Mouse (Mus musculus): Measurements from ENCODE around the gene Gm5089. TPM values are rescaled to one million over a fixed set of nuclear protein-coding genes. Genes with fewer than 3 reads are reported as not detected.

The Gm5089 gene
- polyA plus RNA-seq, 1 experiment from 2014 or later: not detected

GRCm38 (mm10) chr14:122485635-122486181, 34.8 kb upstream of the Gm5089 start:
- H3K9me3 ChIP-seq (replicated peaks; ENCODE audit: control insufficient read depth, low read length): no peaks in the 10 kb centered on the region

DNA sequence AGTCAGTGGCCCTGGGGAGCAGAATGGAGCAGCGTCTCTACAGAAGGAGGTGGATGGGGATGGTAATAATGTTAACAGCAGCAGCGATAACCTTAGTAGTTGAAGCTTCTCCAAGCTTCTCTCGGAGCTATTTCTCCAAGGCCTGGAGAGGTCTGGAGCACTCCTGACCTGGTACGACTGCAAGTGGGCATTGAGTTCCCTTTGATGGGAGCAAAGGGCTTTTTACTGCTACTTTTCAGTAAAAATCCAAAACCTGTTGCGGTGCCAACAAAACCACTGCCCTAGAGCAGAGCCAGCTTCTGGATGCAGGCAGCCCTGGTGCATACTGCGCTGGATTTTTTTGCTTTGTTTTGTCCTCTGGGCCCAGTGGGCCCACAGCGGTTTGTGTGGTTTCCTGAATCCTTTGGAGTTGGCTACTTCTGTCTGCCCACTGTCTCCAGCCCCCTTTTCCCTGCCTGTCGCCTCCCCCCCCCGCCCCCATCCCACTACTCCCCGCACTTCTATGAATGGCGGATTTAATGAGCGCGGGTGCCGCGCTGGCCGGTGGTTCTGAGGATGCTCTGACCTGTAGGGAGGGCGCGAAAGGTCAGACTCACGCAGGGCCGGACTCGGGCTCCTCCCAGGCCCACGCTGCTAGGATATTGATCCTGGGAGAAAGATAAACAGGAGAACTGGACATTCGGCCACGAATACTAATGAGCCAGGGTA, 34.1 kb upstream of the Gm5089 start:
- H3K4me1 ChIP-seq (ENCODE audit: control insufficient read depth, low read depth, low read length): no peaks in the 10 kb centered on the region
- H3K4me3 ChIP-seq (ENCODE audit: low read depth, low read length): no peak overlapping the region
- WGBS (ENCODE audit: insufficient replicate concordance): 2% methylated on average over 24 of the region's 24 CpGs
- no peak overlapping the region for H3K27ac ChIP-seq (ENCODE audit: low read length)
- peaks cover 80% of the 10 kb centered on the region for H3K27me3 ChIP-seq (ENCODE audit: control insufficient read depth, insufficient read depth, low read depth, low read length)
- no peak overlapping the region for H3K4me2 ChIP-seq (ENCODE audit: low read depth, low read length)
- no peak for ATAC-seq (ENCODE audit: low read depth)
- no peaks in the 10 kb centered on the region for H3K9me3 ChIP-seq (replicated peaks; ENCODE audit: control insufficient read depth, low read length)
- no peaks in the 10 kb centered on the region for H3K36me3 ChIP-seq (ENCODE audit: control insufficient read depth, insufficient read depth)
- H3K9ac ChIP-seq (ENCODE audit: low read depth, low read length): no peak overlapping the region

More at GRCm38 (mm10) chr14:122485635-122486181, 34.8 kb upstream of the Gm5089 start:
- 2% methylated on average over 12 of the region's 12 CpGs for WGBS (ENCODE audit: insufficient replicate concordance)
- Histone ChIP-seq H3K36me3 (ENCODE audit: control insufficient read depth, insufficient read depth) (no peaks in the 10 kb centered on the region), H3K4me2 (ENCODE audit: low read depth, low read length) (no peak overlapping the region), H3K27me3 (ENCODE audit: control insufficient read depth, insufficient read depth, low read depth, low read length) (peaks cover 81% of the 10 kb centered on the region), H3K4me1 (ENCODE audit: control insufficient read depth, low read depth, low read length) (peaks cover 2% of the 10 kb centered on the region), H3K9ac (ENCODE audit: low read depth, low read length) (no peak overlapping the region), H3K4me3 (ENCODE audit: low read depth, low read length) (no peak overlapping the region), H3K27ac (ENCODE audit: low read length) (no peak overlapping the region)
- ATAC-seq (ENCODE audit: low read depth): no peak

- Histone ChIP-seq H3K27me3 (ENCODE audit: control insufficient read depth, insufficient read depth, low read depth, low read length) (peaks cover 80% of the 10 kb centered on the region), H3K4me3 (ENCODE audit: low read depth, low read length) (no peak overlapping the region), H3K9ac (ENCODE audit: low read depth, low read length) (no peak overlapping the region), H3K36me3 (ENCODE audit: control insufficient read depth, insufficient read depth) (no peaks in the 10 kb centered on the region), H3K27ac (ENCODE audit: low read length) (no peak overlapping the region), H3K4me1 (ENCODE audit: control insufficient read depth, low read depth, low read length) (no peaks in the 10 kb centered on the region), H3K4me2 (ENCODE audit: low read depth, low read length) (no peak overlapping the region), H3K9me3 (replicated peaks; ENCODE audit: control insufficient read depth, low read length) (no peaks in the 10 kb centered on the region)
- WGBS (ENCODE audit: insufficient replicate concordance): 12% methylated on average over 4 of the region's 4 CpGs
- ATAC-seq (ENCODE audit: low read depth): no peak
Observed at GRCm38 (mm10) chr14:122484458-122484843, 33.5 kb upstream of the Gm5089 start.

DNA sequence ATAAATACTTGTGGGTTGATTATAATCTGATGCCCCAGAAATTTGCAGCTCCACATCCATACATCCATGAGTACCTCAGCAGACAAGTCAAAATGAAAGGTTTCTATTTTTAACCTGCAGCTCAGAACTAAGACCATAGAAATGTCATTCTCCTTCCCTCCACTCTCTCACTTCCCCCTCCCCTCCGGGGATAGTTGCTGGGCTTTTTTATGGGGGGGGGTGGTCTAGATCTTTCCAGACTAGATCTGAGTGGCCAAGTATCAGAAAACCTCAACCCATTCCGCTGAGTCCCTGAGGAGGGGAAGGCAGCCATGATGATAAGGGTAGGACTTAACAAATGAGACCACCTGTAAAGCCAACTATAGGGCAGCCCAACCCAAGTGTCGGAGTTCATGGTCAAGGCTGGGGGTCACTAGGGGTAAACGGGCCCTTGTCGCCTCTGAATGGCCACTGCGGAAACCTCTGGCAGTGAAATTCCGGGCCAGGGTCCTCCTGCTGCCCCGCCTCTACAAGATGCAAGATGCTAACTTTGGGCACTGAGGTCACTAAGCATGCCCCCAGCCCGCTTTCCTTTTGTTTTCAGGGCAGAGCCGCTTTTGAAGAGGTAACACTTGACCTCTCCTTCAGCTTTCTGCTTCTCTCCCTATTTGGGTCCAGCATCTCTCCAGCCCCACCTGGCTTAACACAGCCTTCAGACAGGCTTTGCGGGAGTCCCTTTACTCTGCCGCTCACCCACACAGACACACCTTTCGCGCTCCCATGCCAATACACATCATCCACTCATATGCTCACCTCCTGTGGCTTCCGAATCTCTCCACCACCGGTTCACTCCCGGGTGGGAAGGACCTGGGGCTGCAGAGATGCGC, 32.9 kb upstream of the Gm5089 start:
- peaks cover 83% of the 10 kb centered on the region for H3K27me3 ChIP-seq (ENCODE audit: control insufficient read depth, insufficient read depth, low read depth, low read length)
- H3K4me1 ChIP-seq (ENCODE audit: control insufficient read depth, low read depth, low read length): no peaks in the 10 kb centered on the region
- no peaks in the 10 kb centered on the region for H3K36me3 ChIP-seq (ENCODE audit: control insufficient read depth, insufficient read depth)
- no peak overlapping the region for H3K4me3 ChIP-seq (ENCODE audit: low read depth, low read length)
- no peak for ATAC-seq (ENCODE audit: low read depth)
- 4% methylated on average over 18 of the region's 18 CpGs for WGBS (ENCODE audit: insufficient replicate concordance)
- H3K4me2 ChIP-seq (ENCODE audit: low read depth, low read length): no peak overlapping the region
- no peak overlapping the region for H3K9ac ChIP-seq (ENCODE audit: low read depth, low read length)
- no peaks in the 10 kb centered on the region for H3K9me3 ChIP-seq (replicated peaks; ENCODE audit: control insufficient read depth, low read length)
- no peak overlapping the region for H3K27ac ChIP-seq (ENCODE audit: low read length)

DNA sequence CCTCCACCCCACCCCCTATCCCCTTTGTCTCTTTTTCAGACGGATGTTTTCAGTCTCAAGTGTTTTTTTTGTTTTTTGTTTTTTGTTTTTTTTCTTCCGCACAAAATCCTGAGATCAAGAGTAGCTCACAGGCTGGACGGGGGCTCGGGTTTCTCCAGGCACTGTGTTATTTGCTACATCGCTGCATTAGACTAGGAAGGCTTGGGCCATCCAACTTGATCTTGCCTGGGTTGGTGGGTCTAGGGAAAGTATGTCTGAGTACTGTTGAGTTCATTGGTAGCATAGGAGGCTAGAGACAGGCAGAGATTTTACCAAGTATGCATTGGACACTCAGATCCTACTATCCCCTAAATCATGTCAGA, 32.1 kb upstream of the Gm5089 start:
- WGBS (ENCODE audit: insufficient replicate concordance): 3% methylated on average over 5 of the region's 5 CpGs
- Histone ChIP-seq H3K27me3 (ENCODE audit: control insufficient read depth, insufficient read depth, low read depth, low read length) (peaks cover 90% of the 10 kb centered on the region), H3K9me3 (replicated peaks; ENCODE audit: control insufficient read depth, low read length) (no peaks in the 10 kb centered on the region), H3K9ac (ENCODE audit: low read depth, low read length) (no peak overlapping the region), H3K36me3 (ENCODE audit: control insufficient read depth, insufficient read depth) (no peaks in the 10 kb centered on the region), H3K4me1 (ENCODE audit: control insufficient read depth, low read depth, low read length) (no peaks in the 10 kb centered on the region), H3K4me3 (ENCODE audit: low read depth, low read length) (no peak overlapping the region), H3K4me2 (ENCODE audit: low read depth, low read length) (no peak overlapping the region), H3K27ac (ENCODE audit: low read length) (no peak overlapping the region)
- ATAC-seq (ENCODE audit: low read depth): no peak

- H3K9me3 ChIP-seq (replicated peaks; ENCODE audit: control insufficient read depth, low read length): no peaks in the 10 kb centered on the region
- H3K27ac ChIP-seq (ENCODE audit: low read length): no peak overlapping the region
- no peak overlapping the region for H3K4me2 ChIP-seq (ENCODE audit: low read depth, low read length)
- H3K36me3 ChIP-seq (ENCODE audit: control insufficient read depth, insufficient read depth): no peaks in the 10 kb centered on the region
- no peaks in the 10 kb centered on the region for H3K4me1 ChIP-seq (ENCODE audit: control insufficient read depth, low read depth, low read length)
- H3K27me3 ChIP-seq (ENCODE audit: control insufficient read depth, insufficient read depth, low read depth, low read length): peaks cover 94% of the 10 kb centered on the region
- H3K9ac ChIP-seq (ENCODE audit: low read depth, low read length): no peak overlapping the region
- 2% methylated on average over 38 of the region's 38 CpGs for WGBS (ENCODE audit: insufficient replicate concordance)
- no peak for ATAC-seq (ENCODE audit: low read depth)
- no peak overlapping the region for H3K4me3 ChIP-seq (ENCODE audit: low read depth, low read length)
Observed at GRCm38 (mm10) chr14:122482081-122483023, 31.4 kb upstream of the Gm5089 start.

GRCm38 (mm10) chr14:122481181-122481580, 30.3 kb upstream of the Gm5089 start:
- no peak overlapping the region for H3K4me3 ChIP-seq (ENCODE audit: low read depth, low read length)
- WGBS (ENCODE audit: insufficient replicate concordance): 3% methylated on average over 15 of the region's 15 CpGs
- H3K27ac ChIP-seq (ENCODE audit: low read length): no peak overlapping the region
- no peak for ATAC-seq (ENCODE audit: low read depth)
- no peak overlapping the region for H3K4me2 ChIP-seq (ENCODE audit: low read depth, low read length)
- H3K36me3 ChIP-seq (ENCODE audit: control insufficient read depth, insufficient read depth): no peaks in the 10 kb centered on the region
- H3K27me3 ChIP-seq (ENCODE audit: control insufficient read depth, insufficient read depth, low read depth, low read length): peaks cover 98% of the 10 kb centered on the region
- H3K9me3 ChIP-seq (replicated peaks; ENCODE audit: control insufficient read depth, low read length): no peaks in the 10 kb centered on the region
- H3K4me1 ChIP-seq (ENCODE audit: control insufficient read depth, low read depth, low read length): no peaks in the 10 kb centered on the region
- H3K9ac ChIP-seq (ENCODE audit: low read depth, low read length): no peak overlapping the region

GRCm38 (mm10) chr14:122480355-122480754, 29.4 kb upstream of the Gm5089 start:
- peaks cover 98% of the 10 kb centered on the region for H3K27me3 ChIP-seq (ENCODE audit: control insufficient read depth, insufficient read depth, low read depth, low read length)
- H3K36me3 ChIP-seq (ENCODE audit: control insufficient read depth, insufficient read depth): no peaks in the 10 kb centered on the region
- H3K9me3 ChIP-seq (replicated peaks; ENCODE audit: control insufficient read depth, low read length): no peaks in the 10 kb centered on the region
- no peak for ATAC-seq (ENCODE audit: low read depth)
- no peak overlapping the region for H3K27ac ChIP-seq (ENCODE audit: low read length)
- peaks cover 5% of the 10 kb centered on the region; the same call in 1 of the 2 replicates for H3K4me1 ChIP-seq (ENCODE audit: control insufficient read depth, low read depth, low read length)
- 6% methylated on average over 2 of the region's 2 CpGs for WGBS (ENCODE audit: insufficient replicate concordance)
- no peak overlapping the region for H3K4me3 ChIP-seq (ENCODE audit: low read depth, low read length)
- H3K9ac ChIP-seq (ENCODE audit: low read depth, low read length): no peak overlapping the region
- H3K4me2 ChIP-seq (ENCODE audit: low read depth, low read length): no peak overlapping the region
